Mouse (Mus musculus) liver, embryonic 14.5 days (tissue): Measurements from ENCODE around the gene Gm5485.

Experiments used
- CTCF ChIP-seq: IDR thresholded peaks from 2 replicates; pipeline ENCODE4 v1.5.1; 2016; ENCODE audit warnings: antibody characterized with exemption, low read depth, control low read depth
- EP300 ChIP-seq: IDR thresholded peaks from 2 replicates; pipeline ENCODE4 v1.6.1; 2016; ENCODE audit warnings: antibody characterized with exemption, low read depth

DNA sequence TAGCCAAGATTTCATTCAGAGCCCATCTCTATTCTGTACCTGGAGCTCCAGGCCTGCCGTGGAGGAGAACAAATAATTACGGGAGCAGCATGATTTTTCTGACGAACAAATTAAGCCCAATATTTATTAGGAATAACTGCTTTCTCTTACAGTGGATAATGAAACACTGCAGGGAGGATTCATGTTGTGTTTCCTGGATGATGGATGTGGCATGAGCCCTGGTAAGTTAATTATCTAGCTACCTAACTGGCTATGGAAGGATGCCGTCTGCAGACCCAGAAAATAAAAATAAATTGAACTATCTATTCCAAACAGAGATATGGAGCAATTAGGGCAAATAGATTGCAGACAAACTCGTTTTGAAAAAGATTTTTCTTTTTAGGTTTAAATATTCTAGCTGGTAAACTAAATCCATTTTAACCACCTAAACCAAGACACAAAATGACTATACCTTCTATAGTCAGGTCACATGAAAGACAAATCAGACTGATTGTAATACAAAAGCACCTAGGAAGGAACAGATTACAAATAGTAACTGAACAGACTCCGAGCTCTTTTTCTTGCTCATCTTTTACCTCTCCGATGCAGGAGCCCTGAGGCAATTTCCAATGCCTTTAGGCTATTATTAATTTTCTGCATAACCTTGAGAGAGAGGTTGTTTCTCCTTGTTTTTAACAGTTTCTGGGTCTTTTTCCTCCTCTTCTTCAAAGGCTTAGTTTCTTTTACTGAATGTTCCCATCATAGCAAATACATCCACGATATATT is 34.1 kb upstream of the Gm5485 start:
- TF ChIP-seq CTCF, result no peak
- no peak for TF ChIP-seq EP300
